Mouse (Mus musculus) stomach, embryonic 15.5 days (tissue): Measurements from ENCODE around the gene Lrrc71. TPM values are rescaled to one million over a fixed set of nuclear protein-coding genes. Genes with fewer than 3 reads are reported as not detected.

Experiments
- polyA plus RNA-seq: library from polyadenylated mRNA; unstranded; fragments of >200 nt; fragmentation: Nextera tagmentation; extraction: Ambion mirVana; gene quantifications from 2 replicates; pipeline ENCODE4 v1.2.1, GENCODE M21; 2015

The Lrrc71 gene
- polyA plus RNA-seq, 1 experiment from 2014 or later: 0.53 TPM

Other genes starting within 250 kb of the Lrrc71 start
- gene Etv3, start 223.2 kb downstream of the Lrrc71 start, polyA plus RNA-seq: 13.9 and 14.8 TPM in 2 replicates
- gene Arhgef11, start 131.1 kb downstream of the Lrrc71 start, polyA plus RNA-seq: 14.4 and 17.3 TPM in 2 replicates
- gene Ntrk1, start 46.5 kb upstream of the Lrrc71 start, polyA plus RNA-seq: 1.9 and 2.2 TPM in 2 replicates
- gene Insrr, start 48.3 kb upstream of the Lrrc71 start, polyA plus RNA-seq: 0.59 and 0.89 TPM in 2 replicates
- gene Pear1, start 75.7 kb upstream of the Lrrc71 start, polyA plus RNA-seq: 23.4 and 25.4 TPM in 2 replicates
- gene Sh2d2a, start 98.1 kb upstream of the Lrrc71 start, polyA plus RNA-seq: 0.21 and 0.30 TPM in 2 replicates
- 11.3 and 12.7 TPM in 2 replicates for gene Prcc, start 137.0 kb upstream of the Lrrc71 start, polyA plus RNA-seq
- gene Hdgf, start 157.7 kb upstream of the Lrrc71 start, polyA plus RNA-seq: 238 and 249 TPM in 2 replicates
- 76.4 and 78.2 TPM in 2 replicates for gene Mrpl24, start 170.9 kb upstream of the Lrrc71 start, polyA plus RNA-seq
- gene Isg20l2, start 181.7 kb upstream of the Lrrc71 start, polyA plus RNA-seq: 45.8 and 48.1 TPM in 2 replicates
- 16.2 and 17.6 TPM in 2 replicates for gene Rrnad1, start 182.1 kb upstream of the Lrrc71 start, polyA plus RNA-seq
- gene Crabp2, start 200.0 kb upstream of the Lrrc71 start, polyA plus RNA-seq: 17.2 and 20.0 TPM in 2 replicates
- 18.6 and 19.1 TPM in 2 replicates for gene Nes, start 222.5 kb upstream of the Lrrc71 start, polyA plus RNA-seq